Mouse (Mus musculus): ENCODE results near the gene Nebl. TPM values are rescaled to one million over a fixed set of nuclear protein-coding genes. Genes with fewer than 3 reads are reported as not detected.

Gene Nebl
- total RNA-seq, 2 experiments from 2014 or later: 5.5 to 8.2 TPM

DNA sequence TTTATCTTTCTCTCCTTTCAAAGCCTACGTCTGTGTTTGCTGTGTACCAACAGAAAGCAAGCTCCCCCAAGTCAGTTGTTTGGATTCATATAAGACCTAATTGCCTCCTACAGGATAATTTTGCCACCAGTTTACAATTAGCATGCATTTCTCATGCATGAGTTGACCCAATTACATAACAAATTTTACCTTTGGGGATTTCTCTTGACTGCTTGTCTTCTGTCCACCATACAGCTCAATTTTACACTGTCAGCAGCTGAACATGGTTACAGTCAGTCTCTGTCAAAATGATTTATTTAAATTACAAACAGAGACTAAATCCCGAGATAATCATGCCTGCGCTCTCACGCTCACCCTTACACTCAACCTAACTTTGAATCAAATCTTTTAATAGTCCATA, 206.1 kb downstream of the Nebl start:
- DNase-seq (ENCODE audit: low spot score in 2 of 2): no peak

DNA sequence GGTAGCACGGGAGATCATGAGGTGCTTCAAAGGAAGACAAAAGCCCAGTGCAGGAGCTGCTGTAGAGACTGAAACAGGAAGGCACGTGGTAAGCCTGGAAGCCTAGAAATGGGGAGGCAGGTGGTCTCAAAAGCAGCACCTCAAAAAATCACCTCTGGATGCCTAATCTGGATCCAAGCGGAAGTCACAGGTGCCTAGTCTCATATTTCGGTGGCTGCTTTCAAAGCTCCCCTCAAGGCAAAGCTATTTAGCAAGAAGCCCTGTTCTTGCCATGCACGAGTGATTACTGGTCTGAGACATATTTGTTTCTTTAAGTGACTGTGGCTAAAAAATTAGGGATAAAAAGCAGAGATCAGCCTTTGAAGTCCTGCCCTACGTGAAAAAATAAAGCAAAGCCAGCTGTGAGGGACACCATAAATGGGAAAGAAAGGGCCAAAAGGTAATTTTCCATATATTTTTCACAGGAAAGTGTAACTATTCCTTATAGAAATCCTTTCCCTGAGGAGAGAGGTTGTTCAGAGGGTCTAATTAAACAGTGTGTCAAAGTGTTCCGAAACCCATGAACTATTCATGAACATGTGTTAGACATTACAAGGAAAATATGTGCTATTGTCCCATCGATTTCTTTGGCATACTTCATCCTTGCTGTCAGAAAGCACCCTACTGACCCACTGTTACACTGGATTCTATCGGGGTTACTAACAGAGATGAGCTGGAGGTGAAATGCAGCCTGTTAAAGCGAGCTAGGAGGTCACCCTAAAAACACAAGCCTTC, 206.9 kb downstream of the Nebl start:
- DNase-seq (ENCODE audit: low spot score in 2 of 2): no peak

DNA sequence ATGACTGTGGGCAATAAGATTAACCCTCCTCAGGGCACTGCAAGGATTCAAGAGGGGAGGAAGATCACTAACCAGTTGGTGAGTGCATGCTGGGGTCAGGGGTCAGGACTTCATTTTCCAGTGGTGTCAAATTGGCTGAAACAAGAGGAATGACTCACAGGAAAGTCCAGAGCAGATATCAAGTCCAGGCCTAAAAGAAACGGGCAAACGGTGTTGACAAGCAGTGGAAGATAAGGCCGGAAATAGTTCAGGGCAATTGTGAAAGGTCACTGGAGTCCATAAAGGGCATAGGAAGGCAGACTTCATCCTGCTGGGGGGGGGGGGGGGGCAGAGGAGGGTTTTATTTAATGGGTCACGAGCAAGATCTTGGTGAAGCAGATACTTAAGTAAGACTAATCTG, 207.5 kb downstream of the Nebl start:
- DNase-seq (ENCODE audit: low spot score in 2 of 2): no peak

DNA sequence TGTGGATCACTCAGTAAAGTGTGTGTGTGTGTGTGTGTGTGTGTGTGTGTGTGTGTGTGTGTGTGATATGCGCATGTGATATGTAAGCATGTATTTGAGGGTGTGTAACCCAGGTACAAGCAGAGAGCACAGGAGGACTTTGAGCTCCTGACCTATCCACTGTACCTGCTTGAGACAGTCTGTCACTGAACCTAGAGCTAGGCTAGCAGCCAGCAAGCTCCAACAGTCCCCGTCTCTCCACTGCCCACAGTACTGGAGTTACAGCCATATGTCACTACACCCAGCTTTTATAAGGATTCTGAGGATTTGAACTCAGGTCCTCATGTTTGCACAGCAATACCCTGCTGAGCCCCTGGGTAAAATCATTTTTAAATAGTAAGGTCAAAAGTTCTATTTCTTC, 215.6 kb downstream of the Nebl start:
- no peak for DNase-seq (ENCODE audit: low spot score in 2 of 2)

DNA sequence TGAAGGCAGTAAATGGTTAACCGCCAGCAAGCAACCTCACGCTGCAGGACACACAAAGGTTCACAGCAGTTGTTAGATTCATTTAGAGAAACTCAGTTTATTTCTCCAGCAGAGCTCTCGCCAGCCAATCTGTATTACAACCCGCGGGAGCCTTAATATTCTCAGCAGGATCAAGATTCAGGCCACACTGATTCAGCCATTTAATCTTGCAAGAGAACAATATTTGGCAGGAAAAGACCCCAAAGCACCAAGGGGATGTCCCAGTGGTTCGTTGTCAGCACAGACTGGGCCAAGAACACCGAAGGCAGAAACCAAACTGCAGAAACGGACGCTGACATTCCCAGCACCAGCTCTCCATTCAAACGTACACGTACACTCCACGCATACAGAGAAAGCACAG, 216.5 kb downstream of the Nebl start:
- DNase-seq (ENCODE audit: low spot score in 2 of 2): no peak

DNA sequence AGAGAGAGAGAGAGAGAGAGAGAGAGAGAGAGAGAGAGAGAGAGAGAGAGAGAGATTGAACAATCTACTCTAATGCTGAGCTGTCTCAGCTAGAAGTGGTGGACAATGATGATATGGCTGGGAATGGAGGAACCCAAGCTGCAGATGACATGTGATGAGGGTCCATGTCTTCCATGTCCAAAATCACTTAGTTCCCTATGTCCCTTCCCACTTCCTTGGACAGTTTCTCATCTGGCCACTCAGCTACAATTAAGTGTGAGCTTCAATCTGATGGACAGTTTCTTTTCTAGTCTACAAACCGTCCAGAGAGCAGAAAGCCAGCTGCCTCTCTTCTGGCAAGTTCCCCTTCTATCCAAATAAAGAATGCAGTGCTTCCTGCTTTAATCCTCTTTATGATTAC, 221.3 kb downstream of the Nebl start:
- no peak for DNase-seq (ENCODE audit: low spot score in 2 of 2)

DNA sequence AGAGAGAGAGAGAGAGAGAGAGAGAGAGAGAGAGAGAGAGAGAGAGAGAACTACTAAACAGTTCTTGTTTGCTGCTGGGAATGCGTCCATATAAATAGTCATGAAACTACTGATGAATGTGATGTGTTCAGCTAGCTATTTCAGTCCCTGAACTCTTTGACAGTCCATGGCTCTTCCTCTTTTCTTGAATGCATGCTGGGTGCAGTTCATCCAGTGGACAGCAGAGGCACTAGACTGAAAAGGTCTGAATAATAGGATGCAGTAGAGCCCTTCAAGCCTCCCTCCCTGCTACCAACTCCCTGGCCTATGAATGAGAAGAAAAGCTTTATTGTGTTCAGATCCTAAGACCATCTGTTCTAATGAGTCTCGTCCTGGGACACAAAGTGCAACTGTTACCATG, 223.9 kb downstream of the Nebl start:
- DNase-seq (ENCODE audit: low spot score in 2 of 2): no peak

DNA sequence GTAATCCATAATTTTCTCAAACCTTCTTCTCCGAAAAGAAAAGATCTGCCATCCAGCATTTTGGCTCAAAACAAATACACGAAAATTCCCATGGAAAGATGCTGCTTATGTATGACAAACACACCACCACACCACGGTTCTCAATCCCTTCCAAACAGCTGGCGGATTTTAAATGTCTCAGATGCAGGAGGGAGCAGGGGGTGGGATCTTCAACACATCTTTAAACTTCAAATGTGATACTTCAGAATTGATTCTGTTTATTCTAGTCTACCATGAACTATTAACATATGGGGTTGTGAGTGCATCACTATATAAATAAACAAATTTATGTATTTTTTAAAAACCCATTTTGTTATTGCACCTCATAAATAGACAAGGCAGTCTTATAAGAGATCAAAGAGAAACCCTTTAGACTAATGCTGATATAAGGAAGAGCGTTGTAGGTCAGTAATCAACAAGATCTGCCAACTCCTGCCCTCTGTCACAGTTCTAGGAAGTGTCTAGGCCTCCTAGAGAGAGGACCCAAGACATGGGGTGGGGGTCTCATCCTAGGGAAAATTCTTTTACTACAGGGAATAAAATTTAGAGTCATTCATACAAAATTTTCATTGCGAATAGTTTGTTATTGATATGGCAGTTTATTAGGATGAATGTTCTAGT, 227.0 kb downstream of the Nebl start:
- DNase-seq (ENCODE audit: low spot score in 2 of 2): no peak

DNA sequence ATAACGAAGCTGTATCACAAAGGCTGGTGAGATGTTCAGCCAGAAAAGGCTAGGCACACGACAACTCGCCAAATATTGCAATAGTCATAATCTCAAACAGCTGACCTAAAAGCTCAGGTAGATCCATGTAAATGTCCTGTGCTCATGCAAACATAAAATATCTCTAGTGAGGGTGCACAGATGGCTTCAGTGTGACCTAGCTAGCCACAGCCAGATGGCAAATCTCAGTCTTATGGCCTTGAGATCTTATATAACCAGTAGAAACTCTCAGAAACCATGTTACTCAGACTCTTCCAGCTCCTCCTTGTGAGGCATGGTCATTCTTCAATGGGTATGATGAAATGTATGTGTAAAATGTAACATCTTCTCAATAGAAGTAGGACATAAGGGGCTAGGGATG, 230.2 kb downstream of the Nebl start:
- no peak for DNase-seq (ENCODE audit: low spot score in 2 of 2)

DNA sequence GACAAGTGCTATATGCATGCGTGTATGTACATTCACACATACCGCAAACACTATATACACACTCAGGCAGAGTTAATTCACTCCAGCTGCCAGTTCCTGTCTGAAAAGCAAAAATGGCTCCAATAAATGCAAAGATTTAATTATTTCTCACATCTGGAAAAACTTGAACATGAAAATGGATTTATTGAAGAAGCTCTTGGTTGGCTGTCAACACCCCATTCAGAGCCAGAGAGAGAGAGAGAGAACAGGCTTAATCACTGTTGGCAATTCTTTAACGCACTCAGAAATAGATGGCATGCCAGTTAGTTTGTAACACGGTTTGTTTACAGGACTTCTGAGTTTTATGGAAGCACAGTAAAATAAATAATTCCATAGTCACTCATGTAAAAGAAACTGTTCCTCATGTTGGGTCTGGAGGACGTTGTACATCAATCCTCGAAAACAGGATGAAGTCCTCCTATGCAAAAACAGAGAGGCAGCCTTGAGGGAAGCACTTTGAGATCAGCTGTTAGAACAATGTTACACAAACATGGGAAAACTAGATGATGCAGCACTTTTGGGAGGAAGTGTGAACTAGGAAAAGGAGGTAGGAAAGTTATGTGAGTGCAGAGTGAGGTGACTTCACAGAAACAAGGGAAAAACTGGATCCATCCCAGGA, 265.6 kb downstream of the Nebl start:
- DNase-seq (ENCODE audit: low spot score in 2 of 2): no peak

DNA sequence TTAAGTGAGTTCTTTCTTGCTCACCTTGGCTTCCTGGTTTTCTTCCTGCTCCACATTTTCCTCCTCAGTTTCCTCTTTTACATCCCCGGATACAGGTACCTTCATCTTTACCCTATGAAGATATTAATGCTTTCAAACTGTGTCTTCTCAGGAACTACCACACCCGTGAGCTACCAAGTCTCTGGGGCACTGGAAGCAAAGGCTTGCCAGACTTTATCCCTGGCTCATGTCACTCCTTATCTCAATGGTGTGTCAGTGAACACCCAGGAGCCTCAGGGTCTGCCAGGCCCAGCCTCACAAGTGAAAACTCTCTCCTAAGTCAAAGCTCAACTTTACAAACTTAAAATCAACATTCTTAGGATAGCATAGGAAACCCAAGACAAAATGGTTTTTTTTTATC, 270.8 kb downstream of the Nebl start:
- no peak for DNase-seq (ENCODE audit: low spot score in 2 of 2)

DNA sequence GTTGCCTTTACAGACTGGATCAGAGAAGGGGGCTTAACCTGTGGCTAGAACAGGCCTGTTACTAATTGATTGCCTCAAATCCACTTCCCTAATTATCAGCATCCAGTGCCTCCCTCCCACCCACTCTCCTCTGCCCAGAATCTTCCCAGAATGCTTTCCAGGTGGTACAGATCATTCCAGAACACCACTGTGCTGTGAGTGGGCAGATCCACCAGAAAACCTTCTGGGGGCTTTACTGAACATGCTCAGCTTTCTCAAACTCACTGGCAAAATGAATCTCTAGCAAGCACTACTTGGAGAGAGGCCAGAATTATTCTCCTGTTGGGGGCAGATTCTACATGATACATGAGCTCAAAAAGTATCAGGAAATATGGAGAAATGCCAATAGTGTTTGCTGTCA, 277.6 kb downstream of the Nebl start:
- no peak for DNase-seq (ENCODE audit: low spot score in 2 of 2)

DNA sequence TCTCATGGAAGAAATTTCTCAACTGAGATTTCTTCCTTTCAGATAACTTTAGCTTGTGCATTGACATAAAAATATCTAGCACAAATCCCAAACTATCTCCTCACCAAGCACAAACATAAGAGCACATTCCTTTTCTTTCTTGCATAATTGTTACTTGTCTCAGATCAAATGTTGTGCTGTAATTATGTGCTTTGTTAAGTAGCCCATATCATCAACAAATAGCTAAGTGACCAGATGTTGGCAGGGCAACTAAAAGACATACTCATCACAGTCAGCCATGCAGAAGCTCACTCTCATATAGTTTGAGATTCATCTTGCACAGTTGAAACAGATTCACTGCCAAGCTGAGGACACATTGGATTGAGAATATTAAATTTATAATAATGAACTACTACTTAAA, 282.9 kb downstream of the Nebl start:
- no peak for DNase-seq (ENCODE audit: low spot score in 2 of 2)

DNA sequence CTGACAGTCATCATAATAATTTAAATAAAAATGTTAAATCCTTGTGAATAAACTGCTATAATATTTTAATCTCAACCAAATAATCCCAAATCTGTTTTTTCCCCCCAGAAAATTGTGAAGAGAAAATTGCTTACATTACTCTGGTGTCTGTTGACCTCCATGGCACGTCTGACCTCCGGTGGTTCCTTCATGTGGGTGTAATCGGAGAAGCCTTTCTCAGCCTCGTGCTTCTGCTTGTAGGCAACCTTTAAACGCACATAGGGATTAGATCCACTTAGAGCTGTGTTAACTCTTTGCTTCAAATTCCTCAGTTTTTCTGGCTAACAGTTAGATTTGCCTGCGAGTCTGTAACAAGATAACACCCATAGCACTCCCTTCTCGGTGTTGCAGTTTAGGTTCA, 287.7 kb downstream of the Nebl start:
- DNase-seq (ENCODE audit: low spot score in 2 of 2): no peak

DNA sequence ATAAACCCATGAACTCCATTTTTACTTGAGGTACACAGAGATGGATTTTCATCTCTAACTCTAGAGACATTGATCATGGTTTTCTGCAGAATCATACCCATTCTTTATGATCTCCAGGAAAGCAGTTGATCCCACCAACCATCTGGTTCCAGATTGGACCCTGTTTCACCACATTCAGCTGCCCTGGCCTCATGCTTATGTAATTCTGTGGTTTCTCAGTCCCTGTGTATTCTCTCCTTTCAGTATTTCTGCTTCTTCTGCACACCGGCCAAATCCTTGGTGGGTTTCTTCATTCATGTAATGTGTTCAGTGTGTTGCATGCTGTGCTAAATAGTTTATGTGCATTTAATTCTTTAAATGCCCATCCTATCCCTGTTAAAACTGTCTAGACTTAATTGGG, 292.9 kb downstream of the Nebl start:
- no peak for DNase-seq (ENCODE audit: low spot score in 2 of 2)

DNA sequence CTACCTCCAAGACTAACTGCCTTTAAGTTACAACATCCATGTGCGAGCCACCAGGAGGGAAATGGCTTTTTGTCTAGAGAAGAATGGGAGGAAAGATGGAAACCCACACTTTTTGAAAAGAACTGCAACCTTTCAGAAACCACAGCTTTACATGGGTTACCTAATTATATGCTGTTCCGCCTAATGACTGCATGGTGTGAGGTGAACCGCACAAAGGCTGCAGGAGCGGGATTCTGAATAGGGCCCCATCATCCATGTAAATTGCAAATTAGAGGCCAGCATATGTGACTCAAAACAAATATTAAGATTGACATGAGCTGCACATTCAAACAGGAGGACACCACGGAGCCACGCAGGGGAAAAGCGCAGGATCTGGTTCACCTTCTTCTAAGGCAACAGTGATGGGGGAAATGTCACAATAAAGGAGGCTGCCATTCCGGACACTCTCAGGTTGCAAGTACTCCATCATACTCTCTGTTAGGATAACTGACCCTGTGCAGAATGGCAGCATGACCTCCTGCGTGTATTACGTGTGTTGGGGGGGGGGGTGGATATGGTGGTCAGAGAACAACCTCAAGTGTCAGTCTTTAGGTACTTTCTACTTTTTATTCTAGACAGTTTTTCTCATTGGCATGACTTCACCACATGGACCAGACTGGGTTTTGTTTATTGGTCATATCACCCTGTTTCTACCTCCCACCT, 294.4 kb downstream of the Nebl start:
- no peak for DNase-seq (ENCODE audit: low spot score in 2 of 2)

DNA sequence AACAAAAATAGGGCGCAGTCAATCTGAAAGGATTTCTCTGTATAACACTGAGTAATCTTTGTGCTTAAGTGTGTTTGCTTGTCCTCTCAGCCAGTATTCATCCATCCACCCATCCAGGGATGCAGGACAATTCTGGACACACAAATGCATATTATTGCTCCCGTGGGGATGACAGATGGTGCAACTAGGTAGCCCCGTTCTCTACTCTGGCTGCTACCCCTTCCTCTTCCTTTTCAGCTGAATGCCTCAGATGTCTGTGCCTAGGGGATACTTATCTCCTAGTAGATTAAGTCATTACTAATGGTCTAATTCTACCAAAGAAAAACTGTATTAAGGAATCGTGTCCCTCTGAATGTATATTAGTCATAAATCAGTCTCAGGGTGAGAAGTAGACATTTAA, 296.0 kb downstream of the Nebl start:
- DNase-seq (ENCODE audit: low spot score in 2 of 2): no peak

DNA sequence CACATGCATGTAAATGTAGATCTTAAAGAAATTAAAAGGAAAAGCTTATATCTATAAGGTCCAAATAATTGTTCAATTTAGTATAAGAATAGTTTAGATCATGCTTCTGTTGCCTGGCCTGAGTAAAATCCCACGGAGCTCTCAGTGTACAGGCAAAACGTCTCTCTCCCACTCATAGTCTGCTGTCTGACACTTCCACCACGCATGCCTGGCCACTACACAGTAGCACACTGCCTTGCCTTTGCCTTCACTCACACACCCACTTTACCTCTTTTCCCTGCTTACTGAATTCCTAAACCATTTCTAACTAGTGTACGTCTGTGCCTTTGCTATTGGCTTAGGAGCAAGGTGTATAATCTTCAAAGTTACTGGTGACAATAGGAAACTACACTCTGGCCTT, 302.2 kb downstream of the Nebl start:
- DNase-seq (ENCODE audit: low spot score in 2 of 2): no peak

DNA sequence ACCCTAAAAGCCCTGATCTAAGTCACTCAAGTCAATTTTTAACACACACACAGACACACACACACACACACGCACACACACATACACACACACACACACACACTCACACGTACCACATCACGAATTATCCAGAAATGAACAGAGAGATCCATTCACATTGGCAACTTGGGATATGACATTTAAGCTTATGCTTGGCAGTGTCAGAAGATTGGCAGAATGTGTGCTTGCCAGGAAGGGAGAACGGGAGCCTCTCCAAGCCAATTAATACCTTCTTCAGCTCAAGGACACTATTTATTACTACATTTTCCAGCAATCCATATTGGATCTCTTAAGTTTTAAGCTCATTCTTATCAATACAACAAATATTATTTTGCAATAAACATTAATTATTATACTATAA, 303.1 kb downstream of the Nebl start:
- DNase-seq (ENCODE audit: low spot score in 2 of 2): no peak

DNA sequence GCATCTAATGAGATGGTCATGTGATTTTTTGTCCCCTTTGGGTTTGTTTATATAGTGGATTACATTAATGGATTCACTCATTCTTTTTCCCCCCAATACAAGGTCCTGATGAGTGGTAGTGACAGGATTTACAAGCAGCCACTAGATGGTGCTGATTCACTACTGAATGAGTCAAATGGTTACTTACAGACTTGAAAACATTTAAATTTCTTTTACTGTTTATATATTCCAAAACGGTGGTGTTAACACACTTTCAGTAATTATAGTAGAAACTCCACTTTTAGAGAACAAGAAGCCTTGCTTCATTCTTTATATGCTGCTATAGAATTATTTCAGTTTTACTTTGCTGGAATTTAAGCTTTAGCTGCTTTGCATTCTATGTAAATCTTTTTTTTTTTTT, 308.3 kb downstream of the Nebl start:
- peak in 1 of 2 experiments; percentile 4 for DNase-seq (ENCODE audit: low spot score in 2 of 2)

DNA sequence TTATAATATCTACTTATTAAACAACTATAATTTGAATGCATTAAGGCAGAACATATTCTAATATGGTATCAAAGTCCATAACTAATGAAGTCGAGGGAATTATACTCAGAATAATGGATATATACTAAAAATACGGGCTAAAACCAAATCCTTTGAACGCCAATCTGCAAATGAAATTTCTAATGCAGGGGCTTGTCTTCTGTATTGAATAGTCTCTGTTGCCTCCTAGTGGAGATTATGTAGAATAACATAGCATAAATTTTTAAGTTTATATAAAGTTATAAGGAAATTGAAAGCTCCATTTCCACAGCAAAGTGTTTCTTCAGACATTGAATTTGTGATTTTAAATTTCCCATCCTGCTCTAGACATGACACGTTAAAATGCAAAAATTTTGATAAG, 315.9 kb downstream of the Nebl start:
- DNase-seq (ENCODE audit: low spot score in 2 of 2): no peak

DNA sequence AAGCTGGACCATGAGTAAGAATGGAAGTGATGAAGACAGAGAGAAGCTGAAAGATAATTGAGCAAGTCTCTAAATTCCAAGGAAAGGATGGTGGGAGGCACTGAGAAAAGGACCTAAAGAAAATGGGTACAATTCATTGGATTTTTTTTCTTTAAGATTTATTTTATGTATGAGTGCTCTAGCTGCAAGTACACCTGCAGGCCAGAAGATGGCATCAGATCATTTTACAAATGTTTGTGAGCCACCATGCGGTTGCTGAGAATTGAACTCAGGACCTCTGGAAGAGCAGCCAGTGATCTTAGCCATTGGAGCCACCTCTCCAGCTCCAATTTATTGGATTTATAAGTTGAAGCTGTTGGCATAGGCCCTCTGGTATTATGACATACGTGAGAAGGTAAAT, 316.9 kb downstream of the Nebl start:
- DNase-seq (ENCODE audit: low spot score in 2 of 2): no peak
